Mouse (Mus musculus) midbrain, embryonic 11.5 days (tissue): ENCODE data around the gene 1700019N19Rik. TPM values are rescaled to one million over a fixed set of nuclear protein-coding genes. Genes with fewer than 3 reads are reported as not detected.

ENCODE experiments used
- ATAC-seq: fragments of 200-750 bp; cut with Nextera tagmentation; 2 replicates; pipeline ENCODE4 v1.8.0; 2017; ENCODE audit warnings: moderate TSS enrichment, moderate library complexity; ENCODE audit not compliant: low FRiP score
- DNase-seq: peaks from one replicate; pipeline ENCODE4 v3.0.0; 2015; ENCODE audit warnings: low spot score; ENCODE audit errors: missing footprints
- H3K27ac ChIP-seq: fragments of 300-500 bp; sonication (generic); 2 replicates; pipeline ENCODE4 v1.5.1; 2014; ENCODE audit warnings: low read depth, low read length
- H3K27me3 ChIP-seq: fragments of 300-500 bp; sonication (generic); 2 replicates; pipeline ENCODE4 v1.6.1; 2014; ENCODE audit warnings: mild to moderate bottlenecking, low read length, moderate library complexity, mixed read lengths; ENCODE audit not compliant: control insufficient read depth, insufficient read depth
- H3K36me3 ChIP-seq: fragments of 300-500 bp; sonication (generic); 2 replicates; pipeline ENCODE4 v1.6.1; 2014; ENCODE audit warnings: mild to moderate bottlenecking, low read length, moderate library complexity, mixed read lengths; ENCODE audit not compliant: control insufficient read depth, insufficient read depth
- H3K4me1 ChIP-seq: fragments of 300-500 bp; sonication (generic); 2 replicates; pipeline ENCODE4 v1.6.1; 2014; ENCODE audit warnings: low read length; ENCODE audit not compliant: control insufficient read depth, insufficient read depth
- H3K4me2 ChIP-seq: fragments of 300-500 bp; sonication (generic); 2 replicates; pipeline ENCODE4 v1.6.1; 2014; ENCODE audit warnings: mild to moderate bottlenecking, moderate library complexity
- H3K4me3 ChIP-seq: fragments of 300-500 bp; sonication (generic); 2 replicates; pipeline ENCODE4 v1.5.1; 2014; ENCODE audit warnings: low read depth, low read length
- H3K9ac ChIP-seq: fragments of 300-500 bp; sonication (generic); 2 replicates; pipeline ENCODE4 v1.6.1; 2014; ENCODE audit warnings: low read length
- H3K9me3 ChIP-seq: fragments of 300-500 bp; sonication (generic); 2 replicates; pipeline ENCODE4 v1.6.1; 2016; ENCODE audit warnings: low read length; ENCODE audit not compliant: control insufficient read depth
- WGBS: fragments of 180-500 bp; shearing (Covaris S2); extraction: QIAGEN DNeasy Blood & Tissue Kit; methylation state at CpG from one replicate; pipeline ENCODE4 v1.1.7; 2014; 5-methylcytosine and 5-hydroxymethylcytosine counted together
- polyA plus RNA-seq: library from polyadenylated mRNA; unstranded; fragments of >200 nt; fragmentation: Nextera tagmentation; extraction: Ambion mirVana; gene quantifications from 2 replicates; pipeline ENCODE4 v1.2.1, GENCODE M21; 2014

Gene 1700019N19Rik
- polyA plus RNA-seq, 1 experiment from 2014 or later: not detected

DNA sequence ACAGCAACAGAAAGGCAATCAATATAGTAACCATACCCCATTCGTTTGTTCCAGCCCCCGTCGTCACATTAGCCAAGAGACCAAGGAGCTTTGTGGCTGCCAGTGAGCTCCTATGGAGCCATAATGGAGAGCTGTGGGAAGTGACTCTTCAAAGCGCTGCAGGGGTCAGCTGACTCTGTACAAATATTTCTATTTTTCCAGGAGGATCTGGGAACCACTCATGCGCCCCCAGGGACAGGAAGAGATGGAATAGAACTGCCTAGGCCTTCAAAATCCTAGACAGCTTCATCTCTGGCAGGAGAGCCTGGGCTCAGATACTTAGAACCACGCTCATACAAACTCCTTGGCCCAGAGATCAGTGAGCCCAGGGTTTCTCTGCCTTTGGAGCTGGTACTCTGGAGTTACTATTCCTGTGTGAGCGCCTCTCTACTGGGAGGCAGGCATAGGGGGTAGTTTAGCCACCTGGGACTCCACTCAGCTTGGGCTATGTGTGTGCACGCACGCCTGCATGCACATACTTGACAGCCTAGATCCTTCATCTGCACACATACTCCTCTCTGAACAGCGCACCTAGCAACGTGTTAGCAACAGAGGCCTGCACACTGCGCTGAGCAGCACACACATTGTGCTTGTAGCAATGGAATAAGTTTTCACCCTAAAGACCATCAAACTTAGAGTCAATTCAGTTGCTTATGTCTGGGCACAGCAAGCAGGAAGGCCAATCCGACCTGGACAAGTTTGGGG lies 21.1 kb upstream of the 1700019N19Rik start:
- H3K4me2 ChIP-seq: no peak overlapping the region
- DNase-seq: no peak
- 88% methylated on average over 13 of the region's 13 CpGs for WGBS
- no peaks in the 10 kb centered on the region for H3K36me3 ChIP-seq
- ATAC-seq: no peak
- H3K27me3 ChIP-seq: no peaks in the 10 kb centered on the region
- no peaks in the 10 kb centered on the region for H3K9me3 ChIP-seq
- no peak overlapping the region for H3K4me3 ChIP-seq
- H3K27ac ChIP-seq: no peak overlapping the region
- H3K4me1 ChIP-seq: no peaks in the 10 kb centered on the region
- H3K9ac ChIP-seq: no peak overlapping the region

- Histone ChIP-seq H3K4me1 (no peaks in the 10 kb centered on the region; the same call in 1 of the 2 replicates), H3K4me2 (no peak overlapping the region), H3K9me3 (no peaks in the 10 kb centered on the region), H3K27ac (no peak overlapping the region), H3K4me3 (no peak overlapping the region), H3K9ac (no peak overlapping the region), H3K27me3 (no peaks in the 10 kb centered on the region), H3K36me3 (no peaks in the 10 kb centered on the region)
- DNase-seq (no peak), ATAC-seq (no peak)
- WGBS: 71% methylated on average over 5 of the region's 5 CpGs
Observed at GRCm38 (mm10) chr19:58810536-58810935, 16.3 kb upstream of the 1700019N19Rik start.

DNA sequence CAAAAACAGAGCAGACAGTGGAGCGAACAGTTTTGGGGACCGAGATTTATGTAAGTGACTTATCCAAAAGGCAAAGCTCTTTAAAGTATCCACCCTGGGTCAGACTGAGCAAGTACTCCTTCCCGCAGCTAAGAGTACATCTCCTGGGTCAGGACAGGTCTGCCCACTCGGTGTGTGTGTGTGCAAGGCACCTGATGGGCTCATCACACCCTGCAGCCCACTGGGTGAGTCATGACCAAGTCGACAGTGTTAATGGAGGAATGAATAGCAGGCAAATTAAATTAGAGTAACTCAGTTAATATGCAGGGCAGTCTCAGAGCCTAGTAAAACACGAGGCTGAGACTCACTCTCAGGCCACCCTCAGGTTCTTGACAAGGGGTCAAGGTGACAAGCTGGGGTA lies 14.6 kb upstream of the 1700019N19Rik start:
- Histone ChIP-seq H3K4me1 (no peaks in the 10 kb centered on the region; the same call in 1 of the 2 replicates), H3K4me3 (no peak overlapping the region), H3K27ac (no peak overlapping the region), H3K9me3 (no peaks in the 10 kb centered on the region), H3K27me3 (no peaks in the 10 kb centered on the region), H3K4me2 (no peak overlapping the region), H3K9ac (no peak overlapping the region), H3K36me3 (no peaks in the 10 kb centered on the region)
- DNase-seq (no peak), ATAC-seq (no peak)
- WGBS: 79% methylated on average over 6 of the region's 6 CpGs

DNA sequence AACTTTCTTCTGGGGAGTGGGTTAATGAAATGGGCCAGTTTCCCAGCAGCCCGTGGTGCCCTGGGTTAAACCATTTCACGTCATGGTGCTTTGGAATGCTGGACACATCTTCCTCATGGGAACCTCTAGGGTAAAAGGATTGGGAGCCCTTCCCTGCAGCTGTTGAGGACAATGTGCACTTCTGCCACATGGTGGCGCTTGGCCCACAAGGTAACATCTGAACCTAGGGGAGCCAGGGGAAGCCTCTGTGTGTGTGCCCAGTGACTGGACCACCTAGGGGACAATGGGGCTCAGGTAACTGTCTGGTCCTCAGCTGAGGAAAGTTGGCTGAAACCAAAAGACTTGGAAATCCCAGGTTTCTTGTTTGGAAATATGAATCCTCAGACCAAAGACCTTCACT lies 12.1 kb upstream of the 1700019N19Rik start:
- ATAC-seq (peak; percentile 70), DNase-seq (peak; percentile 93)
- H3K27me3 ChIP-seq: no peaks in the 10 kb centered on the region
- H3K36me3 ChIP-seq: no peaks in the 10 kb centered on the region
- H3K9ac ChIP-seq: no peak overlapping the region
- H3K4me2 ChIP-seq: no peak overlapping the region
- no peaks in the 10 kb centered on the region for H3K9me3 ChIP-seq
- H3K4me1 ChIP-seq: no peaks in the 10 kb centered on the region; the same call in 1 of the 2 replicates
- H3K27ac ChIP-seq: no peak overlapping the region
- 9% methylated on average over 3 of the region's 3 CpGs for WGBS
- no peak overlapping the region for H3K4me3 ChIP-seq

GRCm38 (mm10) chr19:58805191-58805779 lies 11.0 kb upstream of the 1700019N19Rik start:
- Histone ChIP-seq H3K36me3 (no peaks in the 10 kb centered on the region), H3K4me3 (no peak overlapping the region), H3K9me3 (no peaks in the 10 kb centered on the region), H3K27ac (no peak overlapping the region), H3K27me3 (no peaks in the 10 kb centered on the region), H3K4me1 (no peaks in the 10 kb centered on the region; the same call in 1 of the 2 replicates), H3K9ac (no peak overlapping the region), H3K4me2 (no peak overlapping the region)
- WGBS: 92% methylated on average over 9 of the region's 9 CpGs
- ATAC-seq: no peak
- DNase-seq: peak; percentile 31

DNA sequence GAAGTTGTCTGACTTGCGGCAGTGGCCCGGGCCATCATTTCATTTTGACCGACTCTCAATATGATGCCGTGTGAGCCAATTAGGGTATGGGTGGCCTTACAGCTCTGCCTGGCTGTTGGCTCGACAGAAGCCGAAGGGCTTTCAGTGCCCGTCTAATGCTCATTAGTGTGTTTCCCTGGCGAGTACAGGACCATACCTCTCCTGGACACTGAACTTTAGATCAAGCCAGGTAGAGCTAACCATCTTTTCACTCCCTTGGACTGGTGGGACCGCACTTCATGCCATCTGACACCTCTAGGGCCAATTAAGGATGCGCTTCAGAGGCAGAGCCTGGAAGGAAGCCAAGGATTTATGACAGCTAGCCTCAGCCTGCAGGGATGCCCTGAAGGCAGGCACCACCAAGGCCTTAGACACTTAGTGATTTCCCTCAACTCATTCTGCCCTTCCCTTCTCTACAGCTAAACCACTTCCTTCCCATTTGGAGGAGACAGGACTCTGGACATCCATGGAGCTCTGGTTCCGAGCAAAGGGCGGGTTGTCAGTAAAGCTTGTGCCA lies 931 bp upstream of the 1700019N19Rik start:
- H3K27me3 ChIP-seq: no peaks in the 10 kb centered on the region
- 89% methylated on average over 12 of the region's 12 CpGs for WGBS
- no peak overlapping the region for H3K4me3 ChIP-seq
- H3K36me3 ChIP-seq: 0 out of 2 replicates have a peak, but pooled peaks cover 2% of the 10 kb centered on the region
- ATAC-seq (no peak), DNase-seq (no peak)
- no peaks in the 10 kb centered on the region for H3K9me3 ChIP-seq
- no peak overlapping the region for H3K4me2 ChIP-seq
- no peak overlapping the region for H3K9ac ChIP-seq
- H3K27ac ChIP-seq: no peak overlapping the region
- peaks cover 5% of the 10 kb centered on the region for H3K4me1 ChIP-seq

DNA sequence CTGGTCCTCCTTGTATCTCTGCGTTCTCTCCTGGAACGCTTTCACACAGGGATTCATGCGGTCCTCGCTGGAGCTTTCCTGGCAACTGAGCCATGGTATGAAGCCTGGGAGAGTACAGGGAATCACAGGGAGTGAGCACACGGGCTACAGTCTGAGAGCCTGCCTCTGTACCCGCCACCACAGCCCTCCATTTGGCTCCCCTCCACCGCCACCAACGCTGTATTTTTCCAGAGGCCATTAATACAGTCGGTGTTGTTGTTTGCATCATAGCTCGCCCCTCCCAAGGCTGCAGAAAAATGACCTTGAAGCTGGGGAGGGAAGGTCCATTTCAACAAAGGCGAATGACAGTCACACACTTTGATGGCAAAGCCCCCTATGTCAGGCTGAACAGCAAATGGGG lies 5.1 kb downstream of the 1700019N19Rik start:
- H3K4me3 ChIP-seq: no peak overlapping the region
- no peaks in the 10 kb centered on the region for H3K36me3 ChIP-seq
- H3K9ac ChIP-seq: no peak overlapping the region
- no peaks in the 10 kb centered on the region for H3K9me3 ChIP-seq
- DNase-seq (no peak), ATAC-seq (no peak)
- no peaks in the 10 kb centered on the region for H3K27me3 ChIP-seq
- WGBS: 80% methylated on average over 11 of the region's 11 CpGs
- H3K27ac ChIP-seq: no peak overlapping the region
- H3K4me2 ChIP-seq: no peak overlapping the region
- no peaks in the 10 kb centered on the region for H3K4me1 ChIP-seq

DNA sequence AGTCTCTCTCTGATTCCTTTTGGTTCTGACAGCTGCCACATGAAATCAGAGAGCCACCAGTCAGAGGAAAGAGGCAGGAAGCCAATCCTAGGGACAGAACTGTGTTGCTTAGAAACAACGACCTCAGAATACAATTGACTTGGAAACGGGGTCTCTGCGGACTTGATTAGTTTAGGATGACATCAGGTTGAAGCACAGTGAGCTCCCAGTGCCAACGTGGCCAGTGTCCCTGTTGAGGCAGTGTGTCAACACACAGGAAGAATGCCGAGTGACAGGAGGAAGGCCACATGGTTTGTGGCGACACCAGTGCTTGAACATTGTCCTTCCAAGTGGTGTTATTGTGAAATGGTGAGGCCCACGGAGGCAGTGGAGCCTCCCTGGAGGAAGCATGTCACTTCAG lies 10.3 kb downstream of the 1700019N19Rik start:
- no peaks in the 10 kb centered on the region for H3K36me3 ChIP-seq
- H3K4me3 ChIP-seq: no peak overlapping the region
- DNase-seq: no peak
- no peak for ATAC-seq
- H3K27me3 ChIP-seq: no peaks in the 10 kb centered on the region
- 41% methylated on average over 7 of the region's 7 CpGs for WGBS
- H3K4me2 ChIP-seq: no peak overlapping the region
- H3K9ac ChIP-seq: no peak overlapping the region
- H3K9me3 ChIP-seq: no peaks in the 10 kb centered on the region
- 0 out of 2 replicates have a peak, but pooled peaks cover 3% of the 10 kb centered on the region for H3K4me1 ChIP-seq
- H3K27ac ChIP-seq: no peak overlapping the region

DNA sequence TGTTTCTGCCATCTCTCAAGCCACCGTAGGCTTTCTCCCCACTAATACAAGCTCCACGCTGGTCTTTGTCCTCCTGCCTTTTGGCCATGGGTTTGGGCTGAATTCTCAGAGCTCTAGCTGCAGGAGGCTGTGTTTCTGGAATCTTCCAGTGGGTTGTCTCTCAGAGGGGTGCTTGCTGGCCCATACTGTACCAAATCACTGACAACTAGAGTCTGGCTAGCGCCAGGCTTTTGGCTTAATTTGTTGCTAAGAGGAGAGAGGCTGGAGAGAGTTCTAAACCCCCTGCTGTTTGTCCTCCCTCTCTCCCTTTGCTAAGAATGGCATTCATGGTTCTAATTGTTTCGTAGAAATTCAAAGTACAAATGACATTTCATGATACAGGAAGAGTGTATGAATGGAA lies 12.7 kb downstream of the 1700019N19Rik start:
- no peaks in the 10 kb centered on the region for H3K9me3 ChIP-seq
- H3K4me3 ChIP-seq: no peak overlapping the region
- H3K27me3 ChIP-seq: no peaks in the 10 kb centered on the region
- no peak overlapping the region for H3K4me2 ChIP-seq
- WGBS: 41% methylated on average over 4 of the region's 4 CpGs
- DNase-seq (no peak), ATAC-seq (no peak)
- H3K9ac ChIP-seq: no peak overlapping the region
- no peak overlapping the region for H3K27ac ChIP-seq
- H3K4me1 ChIP-seq: 0 out of 2 replicates have a peak, but pooled peaks cover 3% of the 10 kb centered on the region
- no peaks in the 10 kb centered on the region for H3K36me3 ChIP-seq
